Mouse (Mus musculus): ENCODE data around the gene Agap1. TPM values are rescaled to one million over a fixed set of nuclear protein-coding genes. Genes with fewer than 3 reads are reported as not detected.

The Agap1 gene
- polyA plus RNA-seq, 1 experiment from 2014 or later = 11.5 TPM

DNA sequence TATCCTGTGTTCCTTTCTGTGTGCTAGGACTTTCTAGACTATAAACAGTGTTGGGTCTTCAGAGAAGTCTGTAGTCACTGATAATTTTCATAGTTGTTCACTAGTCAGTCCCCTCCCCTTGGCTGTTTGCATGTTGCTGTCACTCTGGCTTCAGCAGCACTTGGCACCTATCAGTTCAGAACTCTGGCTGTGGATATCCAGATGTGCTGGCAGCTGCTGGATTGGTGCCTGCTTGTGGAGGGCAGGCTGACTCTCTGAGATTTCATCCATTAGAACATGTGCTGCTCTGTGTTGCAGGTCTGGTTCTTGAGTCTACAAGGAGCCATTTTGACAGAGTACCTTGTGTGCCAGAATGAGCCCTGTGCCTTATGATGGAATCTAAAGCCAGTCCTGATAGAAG lies 80.6 kb downstream of the Agap1 start:
- peaks cover 39% of the 10 kb centered on the region for H3K4me1 ChIP-seq
- no peak for ATAC-seq (ENCODE audit: borderline replicate concordance, extremely low read depth, low FRiP score, low TSS enrichment)

DNA sequence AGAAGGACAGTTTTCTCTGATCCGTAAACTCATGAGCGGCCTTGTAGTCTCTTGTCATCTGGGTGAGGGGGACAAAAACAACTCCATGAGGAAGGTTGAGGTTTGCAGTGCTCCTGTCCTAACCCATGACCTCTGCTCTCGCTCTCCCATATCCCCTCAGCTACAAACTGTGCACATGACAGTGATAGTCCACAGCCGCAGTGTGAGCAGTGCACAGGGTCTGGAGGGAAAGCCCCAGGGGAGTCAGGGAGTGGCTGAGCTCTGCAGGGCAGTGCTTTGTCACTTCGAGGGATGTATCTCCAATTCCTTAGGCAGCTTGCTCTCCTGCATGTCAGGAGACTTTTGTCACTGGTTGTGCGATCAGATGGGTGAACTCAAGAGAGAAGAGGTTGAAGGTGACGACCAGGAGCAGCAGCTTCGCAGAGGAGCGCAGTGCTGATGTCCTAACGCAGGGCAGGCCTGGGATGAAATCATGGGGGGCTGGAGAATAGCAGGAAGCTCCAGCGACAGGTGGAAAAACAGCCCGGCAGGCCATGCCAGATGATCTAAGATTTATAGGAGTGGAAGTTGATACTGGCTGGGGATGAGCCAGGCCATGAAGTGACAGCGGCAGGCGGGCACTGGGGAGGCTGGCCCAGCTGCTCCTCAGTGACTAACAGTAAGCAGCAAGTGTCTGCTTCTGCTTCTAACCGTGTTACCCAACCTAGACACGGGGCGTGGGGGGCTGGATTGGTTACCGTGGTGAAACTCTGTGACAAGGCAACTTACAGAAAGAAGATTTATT lies 83.7 kb downstream of the Agap1 start:
- no peak for ATAC-seq (ENCODE audit: borderline replicate concordance, extremely low read depth, low FRiP score, low TSS enrichment)
- Histone ChIP-seq H3K27ac (no peak overlapping the region), H3K4me2 (no peak overlapping the region), H3K27me3 (no peaks in the 10 kb centered on the region), H3K4me1 (peaks cover 35% of the 10 kb centered on the region), H3K36me3 (no peaks in the 10 kb centered on the region), H3K4me3 (no peak overlapping the region), H3K9me3 (no peaks in the 10 kb centered on the region), H3K9ac (no peak overlapping the region)
- WGBS = 66% methylated on average over 18 of the region's 18 CpGs

More for the DNA sequence above, 80.6 kb downstream of the Agap1 start:
- 0 out of 2 replicates have a peak, but pooled peaks cover 5% of the 10 kb centered on the region for H3K9me3 ChIP-seq
- H3K9ac ChIP-seq = no peak overlapping the region
- peak overlapping the region; percentile 50 for H3K27ac ChIP-seq
- H3K4me3 ChIP-seq = no peak overlapping the region
- H3K36me3 ChIP-seq = no peaks in the 10 kb centered on the region
- H3K27me3 ChIP-seq = no peaks in the 10 kb centered on the region
- no peak overlapping the region for H3K4me2 ChIP-seq

DNA sequence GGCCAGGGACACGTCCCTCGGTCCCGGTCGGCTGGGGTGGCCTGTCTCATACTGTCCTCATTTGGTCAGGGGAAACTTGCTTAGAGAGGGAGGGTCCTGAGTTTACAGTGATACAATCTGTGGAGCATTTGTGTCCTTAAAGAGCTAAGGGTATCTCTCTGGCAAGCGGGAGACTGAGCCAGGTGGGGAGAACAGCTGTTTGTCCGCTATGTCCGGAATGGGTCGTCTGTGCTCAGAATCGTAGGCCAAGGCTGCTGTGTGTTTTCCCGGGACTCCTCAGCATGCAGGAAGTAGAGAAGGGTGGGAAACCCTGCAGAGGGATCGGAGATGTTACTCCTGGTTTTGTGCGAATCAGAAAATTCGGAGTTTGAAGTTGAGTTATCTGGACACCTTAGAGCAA lies 84.5 kb downstream of the Agap1 start:
- H3K9me3 ChIP-seq = no peaks in the 10 kb centered on the region
- 72% methylated on average over 13 of the region's 13 CpGs for WGBS
- H3K9ac ChIP-seq = no peak overlapping the region
- no peak overlapping the region for H3K27ac ChIP-seq
- H3K27me3 ChIP-seq = no peaks in the 10 kb centered on the region
- ATAC-seq (ENCODE audit: borderline replicate concordance, extremely low read depth, low FRiP score, low TSS enrichment) = no peak
- peaks cover 27% of the 10 kb centered on the region for H3K4me1 ChIP-seq
- H3K4me3 ChIP-seq = no peak overlapping the region
- H3K4me2 ChIP-seq = no peak overlapping the region
- H3K36me3 ChIP-seq = no peaks in the 10 kb centered on the region

DNA sequence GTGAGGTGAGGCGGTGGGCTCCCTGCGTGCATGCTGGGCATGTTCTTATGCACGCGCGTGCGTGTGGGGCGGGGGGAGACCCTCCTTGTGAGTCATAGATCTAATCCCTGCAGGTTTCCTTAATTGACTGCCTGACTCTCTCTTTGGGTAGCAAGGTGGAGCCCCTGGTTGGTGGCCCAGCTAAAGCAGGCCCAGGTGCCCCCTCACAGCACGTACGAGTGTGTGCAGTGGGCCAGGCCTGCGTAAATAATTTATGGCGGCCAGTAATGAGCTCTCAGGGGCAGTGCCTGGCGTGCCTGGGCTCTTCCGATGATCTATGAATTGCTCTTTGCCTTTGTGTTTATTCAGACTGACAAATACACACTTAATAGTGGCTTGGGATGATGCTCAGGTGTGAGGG lies 86.5 kb downstream of the Agap1 start:
- WGBS = 73% methylated on average over 13 of the region's 13 CpGs
- Histone ChIP-seq H3K4me1 (peaks cover 9% of the 10 kb centered on the region; the same call in 1 of the 2 replicates), H3K9me3 (no peaks in the 10 kb centered on the region), H3K27me3 (no peaks in the 10 kb centered on the region), H3K36me3 (no peaks in the 10 kb centered on the region), H3K27ac (no peak overlapping the region), H3K4me3 (no peak overlapping the region), H3K4me2 (no peak overlapping the region), H3K9ac (no peak overlapping the region)
- ATAC-seq (ENCODE audit: borderline replicate concordance, extremely low read depth, low FRiP score, low TSS enrichment) = no peak

- Histone ChIP-seq H3K27me3 (no peaks in the 10 kb centered on the region), H3K9me3 (no peaks in the 10 kb centered on the region), H3K4me2 (no peak overlapping the region), H3K4me1 (0 out of 2 replicates have a peak, but pooled peaks cover 3% of the 10 kb centered on the region), H3K36me3 (no peaks in the 10 kb centered on the region), H3K9ac (no peak overlapping the region), H3K27ac (no peak overlapping the region), H3K4me3 (no peak overlapping the region)
- 65% methylated on average over 6 of the region's 6 CpGs for WGBS
- ATAC-seq (ENCODE audit: borderline replicate concordance, extremely low read depth, low FRiP score, low TSS enrichment) = no peak
These were observed 87.9 kb downstream of the Agap1 start for GRCm38 (mm10) chr1:89542464-89542863.

GRCm38 (mm10) chr1:89543312-89543711 lies 88.7 kb downstream of the Agap1 start:
- no peaks in the 10 kb centered on the region for H3K27me3 ChIP-seq
- peaks cover 7% of the 10 kb centered on the region; the same call in 1 of the 2 replicates for H3K4me1 ChIP-seq
- H3K36me3 ChIP-seq = no peaks in the 10 kb centered on the region
- WGBS = 86% methylated on average over 6 of the region's 6 CpGs
- no peaks in the 10 kb centered on the region for H3K9me3 ChIP-seq
- H3K4me2 ChIP-seq = no peak overlapping the region
- H3K9ac ChIP-seq = no peak overlapping the region
- no peak overlapping the region for H3K27ac ChIP-seq
- H3K4me3 ChIP-seq = no peak overlapping the region
- no peak for ATAC-seq (ENCODE audit: borderline replicate concordance, extremely low read depth, low FRiP score, low TSS enrichment)

DNA sequence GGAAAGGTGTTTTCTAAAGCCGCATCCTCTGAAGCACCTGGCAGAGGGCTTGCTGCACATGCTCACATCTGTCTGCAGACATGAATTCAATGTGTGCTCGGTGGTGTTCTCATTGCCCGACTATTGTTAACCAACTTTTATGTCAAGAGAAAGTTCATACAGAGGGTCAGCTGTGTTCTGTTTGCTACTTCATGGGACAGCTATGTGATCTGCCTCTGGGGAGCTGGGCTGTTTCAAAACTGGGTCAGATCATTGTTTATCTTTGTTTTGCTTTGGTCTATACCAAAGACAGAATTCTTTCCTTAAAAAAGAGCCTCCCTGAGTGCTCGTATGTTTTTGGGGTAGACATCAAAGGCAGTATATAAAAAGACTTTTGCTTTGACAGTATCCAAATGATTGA lies 89.5 kb downstream of the Agap1 start:
- Histone ChIP-seq H3K27me3 (no peaks in the 10 kb centered on the region), H3K4me2 (no peak overlapping the region), H3K36me3 (no peaks in the 10 kb centered on the region), H3K4me1 (peaks cover 9% of the 10 kb centered on the region; the same call in 1 of the 2 replicates), H3K9ac (no peak overlapping the region), H3K27ac (no peak overlapping the region), H3K4me3 (no peak overlapping the region), H3K9me3 (no peaks in the 10 kb centered on the region)
- 69% methylated on average over 4 of the region's 4 CpGs for WGBS
- ATAC-seq (ENCODE audit: borderline replicate concordance, extremely low read depth, low FRiP score, low TSS enrichment) = no peak

DNA sequence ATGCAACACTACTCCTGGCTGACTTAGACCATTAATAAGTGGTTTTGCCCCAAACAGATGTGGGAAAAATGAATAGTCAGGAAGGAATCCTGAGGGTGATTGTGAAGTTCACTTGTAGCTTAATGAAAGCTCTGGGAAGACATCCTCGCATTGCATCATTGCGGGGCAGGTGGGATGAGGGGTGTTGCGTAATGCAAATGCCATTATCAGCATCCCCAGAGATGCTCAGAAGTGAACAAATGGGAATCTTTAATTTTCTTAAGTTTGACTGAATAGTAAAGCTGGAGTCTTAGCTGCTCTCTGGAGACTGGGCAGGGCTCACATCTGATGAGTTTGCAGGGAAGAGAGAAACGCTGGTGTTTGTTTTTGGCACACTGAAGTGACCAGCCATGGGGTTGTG lies 90.5 kb downstream of the Agap1 start:
- 66% methylated on average over 4 of the region's 4 CpGs for WGBS
- Histone ChIP-seq H3K4me3 (no peak overlapping the region), H3K9me3 (no peaks in the 10 kb centered on the region), H3K4me1 (peaks cover 14% of the 10 kb centered on the region; the same call in 1 of the 2 replicates), H3K9ac (no peak overlapping the region), H3K4me2 (no peak overlapping the region), H3K36me3 (no peaks in the 10 kb centered on the region), H3K27me3 (no peaks in the 10 kb centered on the region), H3K27ac (no peak overlapping the region)
- no peak for ATAC-seq (ENCODE audit: borderline replicate concordance, extremely low read depth, low FRiP score, low TSS enrichment)

DNA sequence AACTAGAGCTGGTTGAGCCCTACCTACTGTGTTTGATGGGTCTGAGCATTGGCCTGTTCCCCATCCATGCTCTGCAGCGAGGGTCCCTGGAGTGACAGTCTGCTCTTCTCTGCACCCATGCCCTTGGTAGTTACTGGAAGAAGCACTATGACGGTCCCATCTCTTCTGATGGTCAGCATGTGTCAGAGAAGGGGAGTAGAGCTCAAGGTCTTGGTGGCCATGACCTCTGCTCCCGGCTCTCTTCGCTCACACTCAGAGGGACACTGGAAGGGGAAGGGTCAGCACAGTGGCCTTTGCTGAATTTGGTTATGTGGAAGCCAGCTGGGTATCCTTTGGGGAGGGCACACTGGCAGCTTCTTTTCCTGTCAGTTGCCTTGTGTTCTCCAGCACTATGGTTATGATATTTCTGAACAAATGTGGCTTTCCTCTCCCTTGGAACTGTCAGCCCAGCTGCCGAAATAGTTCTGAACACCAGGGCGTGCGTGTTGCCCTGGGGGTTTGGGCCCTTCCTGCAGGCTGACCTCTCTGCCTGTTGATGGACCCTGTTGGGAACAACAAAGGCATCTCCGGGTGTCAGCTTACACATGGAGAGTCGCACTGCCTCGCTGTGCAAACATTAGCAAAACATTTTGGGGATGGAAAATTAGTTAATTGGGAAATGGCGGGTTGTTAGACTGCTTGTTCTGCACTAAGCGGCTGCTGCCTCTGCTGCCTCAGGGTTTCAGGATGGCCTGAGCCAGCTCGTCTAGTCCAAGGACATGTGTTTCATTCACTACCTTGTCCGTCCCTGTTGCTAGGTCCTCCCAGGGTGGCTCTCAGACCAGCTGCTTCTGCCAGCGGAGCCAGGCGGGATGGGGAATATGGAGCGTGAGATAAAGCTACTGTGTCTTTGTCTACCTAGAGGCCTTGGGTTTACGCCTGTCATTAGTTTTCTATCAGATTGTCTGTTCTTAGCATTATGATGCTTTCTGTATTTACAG lies 93.2 kb downstream of the Agap1 start:
- Histone ChIP-seq H3K4me3 (no peak overlapping the region), H3K27me3 (no peaks in the 10 kb centered on the region), H3K9me3 (no peaks in the 10 kb centered on the region), H3K27ac (no peak overlapping the region), H3K36me3 (no peaks in the 10 kb centered on the region), H3K4me1 (peaks cover 19% of the 10 kb centered on the region; the same call in 1 of the 2 replicates), H3K4me2 (no peak overlapping the region), H3K9ac (no peak overlapping the region)
- 61% methylated on average over 18 of the region's 18 CpGs for WGBS
- ATAC-seq (ENCODE audit: borderline replicate concordance, extremely low read depth, low FRiP score, low TSS enrichment) = peak; percentile 14; the same call in 1 of the 2 replicates

GRCm38 (mm10) chr1:89550061-89550869 lies 95.7 kb downstream of the Agap1 start:
- 47% methylated on average over 25 of the region's 25 CpGs for WGBS
- Histone ChIP-seq H3K4me1 (peaks cover 19% of the 10 kb centered on the region; the same call in 1 of the 2 replicates), H3K9ac (no peak overlapping the region)

DNA sequence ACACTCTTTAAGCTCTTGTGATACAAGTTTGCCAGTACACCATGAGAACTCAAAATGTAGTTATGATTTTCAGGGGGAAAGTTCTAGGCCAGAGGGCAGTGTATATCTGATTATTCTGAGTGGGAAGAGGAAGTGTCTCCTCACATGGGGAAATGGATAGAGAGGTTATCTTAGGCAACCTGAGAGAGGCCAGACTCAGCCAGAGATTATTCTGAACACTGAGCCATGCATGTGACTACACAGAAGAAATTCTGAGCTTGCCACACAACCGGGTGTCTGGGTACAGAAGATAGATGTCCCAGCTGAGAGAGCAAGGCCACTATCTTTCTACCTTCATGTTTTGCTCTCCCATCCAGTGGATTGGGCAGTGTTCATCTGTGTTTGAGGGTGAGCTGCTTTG lies 97.9 kb downstream of the Agap1 start:
- Histone ChIP-seq H3K4me2 (no peak overlapping the region), H3K4me3 (no peak overlapping the region), H3K9ac (no peak overlapping the region), H3K27ac (no peak overlapping the region), H3K9me3 (no peaks in the 10 kb centered on the region), H3K4me1 (peaks cover 29% of the 10 kb centered on the region), H3K36me3 (no peaks in the 10 kb centered on the region), H3K27me3 (no peaks in the 10 kb centered on the region)
- no peak for ATAC-seq (ENCODE audit: borderline replicate concordance, extremely low read depth, low FRiP score, low TSS enrichment)
- 64% methylated on average over 1 of the region's 1 CpGs for WGBS

More at GRCm38 (mm10) chr1:89550061-89550869, 95.7 kb downstream of the Agap1 start:
- Histone ChIP-seq H3K4me2 (no peak overlapping the region), H3K4me3 (no peak overlapping the region), H3K9me3 (no peaks in the 10 kb centered on the region), H3K36me3 (no peaks in the 10 kb centered on the region), H3K27ac (no peak overlapping the region), H3K27me3 (no peaks in the 10 kb centered on the region)
- ATAC-seq (ENCODE audit: borderline replicate concordance, extremely low read depth, low FRiP score, low TSS enrichment) = no peak

All from lung, embryonic 15.5 days (tissue).